Mouse (Mus musculus): ENCODE data around the gene Lfng. TPM values are rescaled to one million over a fixed set of nuclear protein-coding genes. Genes with fewer than 3 reads are reported as not detected.
A peak's percentile ranks its signal among the peaks of the same experiment; 100 is the strongest.

Gene Lfng
- polyA plus RNA-seq, 1 experiment from 2014 or later: 7.1 TPM

DNA sequence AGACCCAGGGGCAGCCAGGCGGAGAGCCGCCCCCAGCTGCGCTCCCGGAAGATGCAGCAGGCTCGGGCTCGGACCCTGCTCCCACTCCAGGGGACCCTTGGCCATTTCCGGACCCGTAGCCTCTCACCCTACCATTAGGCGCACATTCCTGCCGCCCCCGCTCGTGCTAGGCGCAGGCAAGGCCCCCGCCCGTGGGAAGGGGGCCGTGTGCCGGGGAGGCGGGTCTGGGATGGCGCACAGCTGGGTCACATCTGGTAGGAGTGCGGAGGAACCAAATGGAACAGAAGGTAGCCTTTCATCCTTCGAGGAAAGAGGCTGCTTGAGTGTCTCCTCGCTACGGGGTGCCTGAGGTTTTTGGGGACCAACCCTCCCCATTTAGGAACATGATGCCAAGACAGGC lies 734 bp upstream of the Lfng start:
- ATAC-seq: no peak
- no peak overlapping the region for H3K27ac ChIP-seq (ENCODE audit: low read depth, low read length)
- TF ChIP-seq CTCF (IDR thresholded peaks at IDR 0.05; ENCODE audit: low read depth): no peak
- WGBS: 2% methylated on average over 23 of the region's 23 CpGs
- H3K4me3 ChIP-seq (ENCODE audit: low read depth, low read length): peak overlapping the region; percentile 18
- H3K4me1 ChIP-seq (replicated peaks; ENCODE audit: control insufficient read depth, insufficient read depth, low read length): peaks cover 7% of the 10 kb centered on the region
- H3K4me2 ChIP-seq (replicated peaks; ENCODE audit: low read depth): peak overlapping the region; percentile 89
- H3K36me3 ChIP-seq (ENCODE audit: control insufficient read depth, insufficient read depth): no peaks in the 10 kb centered on the region
- peaks cover 9% of the 10 kb centered on the region for H3K27me3 ChIP-seq (replicated peaks; ENCODE audit: control insufficient read depth, insufficient read depth, low read length)
- no peak overlapping the region for H3K9ac ChIP-seq (ENCODE audit: low read depth, low read length)
- H3K9me3 ChIP-seq (ENCODE audit: control insufficient read depth): no peaks in the 10 kb centered on the region

DNA sequence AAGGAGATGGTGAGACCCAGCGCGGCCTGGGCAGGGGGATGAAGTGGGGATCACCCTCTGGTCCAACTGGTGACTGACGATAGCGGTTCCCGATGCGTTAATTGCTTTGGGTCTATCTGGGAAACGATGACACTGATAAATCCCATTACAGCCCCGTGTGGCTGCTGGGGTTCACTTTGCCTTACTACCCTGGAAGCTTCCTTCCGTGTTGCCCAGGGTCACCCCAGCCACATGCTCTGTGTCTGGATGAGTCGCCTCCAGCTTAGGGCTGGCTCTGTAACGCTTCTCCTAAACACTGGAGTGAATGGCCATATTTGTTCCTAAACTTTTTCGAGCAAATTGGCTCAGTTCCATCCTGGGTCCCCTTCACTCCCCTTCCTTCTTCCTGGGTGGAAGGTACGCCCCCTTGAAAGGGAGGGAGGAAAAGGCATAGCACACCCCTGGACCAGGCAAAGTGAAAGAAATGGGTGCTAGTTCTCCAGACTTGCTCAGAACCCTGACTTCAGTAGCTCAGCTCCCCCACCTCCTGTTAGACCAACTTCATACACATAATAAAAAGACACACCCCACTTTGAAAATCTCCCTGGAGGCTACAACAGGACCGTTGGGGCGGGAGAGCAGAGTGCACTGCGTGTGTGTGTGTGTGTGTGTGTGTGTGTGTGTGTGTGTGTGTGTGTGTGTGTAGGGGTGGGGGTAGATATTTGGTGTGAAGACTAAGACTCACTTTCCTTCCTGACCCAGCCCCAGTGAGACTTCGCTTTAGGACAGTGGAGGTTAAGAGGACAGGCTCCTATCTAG lies 915 bp downstream of the Lfng start:
- Histone ChIP-seq H3K4me2 (replicated peaks; ENCODE audit: low read depth) (peak overlapping the region; percentile 89), H3K36me3 (ENCODE audit: control insufficient read depth, insufficient read depth) (peaks cover 3% of the 10 kb centered on the region; the same call in 1 of the 2 replicates), H3K27ac (ENCODE audit: low read depth, low read length) (peak overlapping the region; percentile 57), H3K4me1 (replicated peaks; ENCODE audit: control insufficient read depth, insufficient read depth, low read length) (peaks cover 12% of the 10 kb centered on the region), H3K9me3 (ENCODE audit: control insufficient read depth) (no peaks in the 10 kb centered on the region), H3K27me3 (replicated peaks; ENCODE audit: control insufficient read depth, insufficient read depth, low read length) (peaks cover 9% of the 10 kb centered on the region), H3K4me3 (ENCODE audit: low read depth, low read length) (peak overlapping the region; percentile 60), H3K9ac (ENCODE audit: low read depth, low read length) (peak overlapping the region; percentile 50)
- ATAC-seq: no peak
- 2% methylated on average over 16 of the region's 17 CpGs for WGBS
- no peak; the same call in 1 of the 2 replicates for TF ChIP-seq CTCF (IDR thresholded peaks at IDR 0.05; ENCODE audit: low read depth)

DNA sequence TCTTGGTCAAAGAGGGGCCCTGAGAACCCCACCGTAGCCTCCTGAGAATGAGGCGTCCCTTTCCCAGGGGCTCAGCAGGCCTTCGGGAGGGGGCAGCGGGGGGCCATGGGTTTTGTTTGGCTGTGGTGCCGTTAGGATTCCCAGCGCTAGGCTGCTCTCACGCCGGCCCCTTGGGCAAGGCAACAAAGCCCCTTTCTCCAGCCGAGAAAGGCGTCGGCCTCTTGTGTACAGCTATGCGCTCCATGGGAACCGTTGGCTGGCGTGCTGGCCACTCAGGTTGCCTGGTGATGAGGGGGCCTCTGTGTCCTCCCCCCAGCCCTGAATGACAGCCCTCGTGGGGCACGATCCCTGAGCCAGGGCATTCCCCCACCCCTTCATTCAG lies 1.5 kb downstream of the Lfng start:
- Histone ChIP-seq H3K9ac (ENCODE audit: low read depth, low read length) (0 out of 2 replicates have a peak overlapping the region, but pooled peaks have one; percentile 50), H3K4me1 (replicated peaks; ENCODE audit: control insufficient read depth, insufficient read depth, low read length) (peaks cover 12% of the 10 kb centered on the region), H3K4me3 (ENCODE audit: low read depth, low read length) (peak overlapping the region; percentile 60), H3K27ac (ENCODE audit: low read depth, low read length) (no peak overlapping the region), H3K36me3 (ENCODE audit: control insufficient read depth, insufficient read depth) (peaks cover 4% of the 10 kb centered on the region; the same call in 1 of the 2 replicates), H3K9me3 (ENCODE audit: control insufficient read depth) (no peaks in the 10 kb centered on the region), H3K27me3 (replicated peaks; ENCODE audit: control insufficient read depth, insufficient read depth, low read length) (peaks cover 9% of the 10 kb centered on the region), H3K4me2 (replicated peaks; ENCODE audit: low read depth) (peak overlapping the region; percentile 89)
- no peak for TF ChIP-seq CTCF (IDR thresholded peaks at IDR 0.05; ENCODE audit: low read depth)
- 9% methylated on average over 16 of the region's 16 CpGs for WGBS
- ATAC-seq: no peak

DNA sequence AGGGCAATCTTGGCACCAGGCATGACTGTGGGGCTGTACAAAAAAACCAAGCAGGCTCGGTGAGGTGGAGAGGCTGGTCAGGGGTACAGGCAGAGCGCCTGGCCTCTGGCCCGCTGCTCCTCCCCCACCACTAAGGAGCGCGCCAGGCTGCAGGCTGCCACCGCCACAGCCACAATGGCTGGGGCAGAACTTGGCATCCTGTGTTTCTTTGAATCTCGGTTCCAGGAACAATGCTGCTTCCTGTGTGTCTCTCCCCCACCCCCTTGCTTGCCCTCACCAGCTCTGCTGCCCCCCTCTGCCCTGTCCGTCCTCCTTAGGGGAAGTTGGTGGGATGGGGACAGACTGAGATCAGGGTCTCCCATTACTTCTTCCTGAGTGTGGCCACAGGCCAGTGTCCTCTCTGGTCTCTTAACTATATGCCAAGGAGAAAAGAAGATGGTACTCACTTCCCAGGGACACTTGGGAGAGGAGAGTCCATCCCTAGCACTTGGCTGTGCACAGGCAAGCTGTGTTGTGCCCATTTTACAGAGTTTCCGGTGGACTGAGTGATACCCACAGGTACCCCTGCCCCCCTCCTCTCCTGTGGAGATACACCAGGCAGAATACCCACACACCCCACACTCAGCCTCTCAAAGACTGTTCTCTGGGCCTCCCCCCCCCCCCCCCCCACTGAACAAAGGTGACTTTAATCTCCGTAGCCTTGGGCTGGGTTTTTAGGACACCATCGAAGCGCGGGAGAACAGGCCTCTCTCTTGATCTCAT lies 2.6 kb downstream of the Lfng start:
- no peak for ATAC-seq
- Histone ChIP-seq H3K4me1 (replicated peaks; ENCODE audit: control insufficient read depth, insufficient read depth, low read length) (peaks cover 12% of the 10 kb centered on the region), H3K36me3 (ENCODE audit: control insufficient read depth, insufficient read depth) (peaks cover 14% of the 10 kb centered on the region; the same call in 1 of the 2 replicates), H3K4me3 (ENCODE audit: low read depth, low read length) (peak overlapping the region; percentile 60), H3K27ac (ENCODE audit: low read depth, low read length) (peak overlapping the region; percentile 41; the same call in 1 of the 2 replicates), H3K9me3 (ENCODE audit: control insufficient read depth) (no peaks in the 10 kb centered on the region), H3K4me2 (replicated peaks; ENCODE audit: low read depth) (peak overlapping the region; percentile 89), H3K9ac (ENCODE audit: low read depth, low read length) (no peak overlapping the region; the same call in 1 of the 2 replicates), H3K27me3 (replicated peaks; ENCODE audit: control insufficient read depth, insufficient read depth, low read length) (peaks cover 9% of the 10 kb centered on the region)
- TF ChIP-seq CTCF (IDR thresholded peaks at IDR 0.05; ENCODE audit: low read depth): no peak
- 28% methylated on average over 13 of the region's 13 CpGs for WGBS

DNA sequence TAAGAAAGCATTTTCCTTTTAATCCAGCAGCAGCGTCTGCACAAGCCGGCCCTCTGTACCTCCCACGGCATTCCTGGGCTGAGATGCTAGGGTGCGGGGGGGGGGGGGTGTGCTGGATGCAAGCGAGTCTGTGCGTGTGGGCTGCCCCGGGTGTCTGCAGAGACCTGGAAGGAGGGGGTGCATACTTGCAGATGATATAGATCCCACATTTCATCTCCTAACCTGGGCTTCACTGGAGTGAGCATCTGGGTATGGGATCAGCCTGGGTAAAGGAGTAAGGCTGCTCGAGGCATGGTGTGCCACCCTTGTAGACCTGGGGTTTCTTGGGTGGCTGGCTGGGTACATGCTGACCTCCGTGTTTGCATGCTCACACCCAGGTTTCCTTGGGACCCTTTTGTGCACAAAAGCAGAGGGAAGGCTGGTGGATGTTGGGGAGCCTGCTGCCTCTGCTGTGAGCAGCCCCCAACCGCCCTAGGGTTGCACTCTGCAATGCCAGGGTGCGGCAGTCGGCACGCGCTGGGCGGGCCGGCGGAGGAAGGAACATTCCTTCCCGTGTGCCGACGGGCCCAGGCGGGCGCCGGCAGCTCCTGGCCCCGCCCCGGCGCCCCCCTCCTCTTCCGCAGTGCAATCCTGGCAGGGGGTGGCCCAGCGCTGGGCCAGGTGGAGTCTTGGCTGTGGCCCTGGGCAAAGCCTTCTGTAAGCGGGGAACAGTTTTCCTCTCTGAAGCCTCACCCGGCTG lies 3.3 kb downstream of the Lfng start:
- no peak for TF ChIP-seq CTCF (IDR thresholded peaks at IDR 0.05; ENCODE audit: low read depth)
- peak; percentile 36 for ATAC-seq
- Histone ChIP-seq H3K27ac (ENCODE audit: low read depth, low read length) (peak overlapping the region; percentile 84), H3K9me3 (ENCODE audit: control insufficient read depth) (no peaks in the 10 kb centered on the region), H3K36me3 (ENCODE audit: control insufficient read depth, insufficient read depth) (peaks cover 15% of the 10 kb centered on the region; the same call in 1 of the 2 replicates), H3K27me3 (replicated peaks; ENCODE audit: control insufficient read depth, insufficient read depth, low read length) (peaks cover 9% of the 10 kb centered on the region), H3K4me3 (ENCODE audit: low read depth, low read length) (peak overlapping the region; percentile 60), H3K9ac (ENCODE audit: low read depth, low read length) (peak overlapping the region; percentile 22; the same call in 1 of the 2 replicates), H3K4me1 (replicated peaks; ENCODE audit: control insufficient read depth, insufficient read depth, low read length) (peaks cover 12% of the 10 kb centered on the region), H3K4me2 (replicated peaks; ENCODE audit: low read depth) (peak overlapping the region; percentile 89)
- 2% methylated on average over 24 of the region's 30 CpGs for WGBS

Data from intestine, postnatal 0 days (tissue).